ENCODE assay signal across 8 mouse cellular contexts in genomic region chr19:6279481-6280144, GRCm38 (mm10). TPM values are rescaled to one million over a fixed set of nuclear protein-coding genes. Genes with fewer than 3 reads are reported as not detected.
DNase-seq lines count a peak whose midpoint lies in the region; ATAC-seq and TF ChIP-seq lines count a peak whose summit lies in the region.

No protein-coding gene starts in this region.

- H3K36me3 ChIP-seq in lung, embryonic 14.5 days (ENCODE audit: insufficient read depth): peaks cover 47% of the 10 kb centered on the region
- peaks cover 2% of the 10 kb centered on the region; the same call in 1 of the 2 replicates for H3K36me3 ChIP-seq in forebrain, embryonic 11.5 days (ENCODE audit: control insufficient read depth, insufficient read depth, low read length)
- H3K36me3 ChIP-seq in intestine, postnatal 0 days (ENCODE audit: control insufficient read depth, insufficient read depth): peaks cover 29% of the 10 kb centered on the region
- peaks cover 46% of the 10 kb centered on the region for H3K36me3 ChIP-seq in neural tube, embryonic 13.5 days

- peak overlapping the region; percentile 97 for H3K4me2 ChIP-seq in lung, embryonic 14.5 days
- no peak overlapping the region for H3K4me2 ChIP-seq in forebrain, embryonic 11.5 days (ENCODE audit: low read depth, low read length, severe bottlenecking)
- peak overlapping the region; percentile 83 for H3K4me2 ChIP-seq in intestine, postnatal 0 days (replicated peaks; ENCODE audit: low read depth)
- H3K4me2 ChIP-seq in neural tube, embryonic 13.5 days: peak overlapping the region; percentile 78

- no peak for ATAC-seq in lung, embryonic 14.5 days (ENCODE audit: insufficient read depth)
- ATAC-seq in forebrain, embryonic 11.5 days (replicated peaks; ENCODE audit: low FRiP score): no peak
- no peak for ATAC-seq in intestine, postnatal 0 days
- ATAC-seq in neural tube, embryonic 13.5 days (ENCODE audit: low read depth): no peak
- no peak for ATAC-seq in megakaryocyte-erythroid progenitor cell, adult 5-6 weeks (replicated peaks; ENCODE audit: low FRiP score, low TSS enrichment, poor library complexity, severe bottlenecking)

- 87% methylated on average over 6 of the region's 6 CpGs for WGBS in lung, embryonic 14.5 days
- 93% methylated on average over 6 of the region's 6 CpGs for WGBS in forebrain, embryonic 11.5 days
- 69% methylated on average over 6 of the region's 6 CpGs for WGBS in intestine, postnatal 0 days
- WGBS in neural tube, embryonic 13.5 days: 81% methylated on average over 6 of the region's 6 CpGs

- H3K9ac ChIP-seq in lung, embryonic 14.5 days: 0 out of 2 replicates have a peak overlapping the region, but pooled peaks have one; percentile 81
- no peak overlapping the region for H3K9ac ChIP-seq in forebrain, embryonic 11.5 days (ENCODE audit: low read length)
- peak overlapping the region; percentile 54; the same call in 1 of the 2 replicates for H3K9ac ChIP-seq in intestine, postnatal 0 days (ENCODE audit: low read depth, low read length)
- H3K9ac ChIP-seq in neural tube, embryonic 13.5 days: peak overlapping the region; percentile 92

- no peaks in the 10 kb centered on the region for H3K27me3 ChIP-seq in lung, embryonic 14.5 days (ENCODE audit: insufficient read depth, low read length)
- H3K27me3 ChIP-seq in forebrain, embryonic 11.5 days (ENCODE audit: control insufficient read depth, insufficient read depth, low read length): no peaks in the 10 kb centered on the region
- no peaks in the 10 kb centered on the region for H3K27me3 ChIP-seq in intestine, postnatal 0 days (replicated peaks; ENCODE audit: control insufficient read depth, insufficient read depth, low read length)
- H3K27me3 ChIP-seq in neural tube, embryonic 13.5 days: no peaks in the 10 kb centered on the region

- TF ChIP-seq CTCF in lung, embryonic 14.5 days (IDR thresholded peaks at IDR 0.05; ENCODE audit: low read depth): no peak
- TF ChIP-seq CTCF in intestine, postnatal 0 days (IDR thresholded peaks at IDR 0.05; ENCODE audit: low read depth): no peak

- no peak for DNase-seq in lung, embryonic 14.5 days
- no peak for DNase-seq in lung, adult 18-20 months
- no peak for DNase-seq in forebrain, embryonic 11.5 days (ENCODE audit: low spot score)
- no peak for DNase-seq in layer of hippocampus, adult 11-12 months (ENCODE audit: low spot score)
- DNase-seq in cerebellum, adult 9-10 months: no peak

- H3K9me3 ChIP-seq in lung, embryonic 14.5 days (ENCODE audit: low read depth, low read length): no peaks in the 10 kb centered on the region
- H3K9me3 ChIP-seq in forebrain, embryonic 11.5 days (ENCODE audit: control insufficient read depth, low read length): no peaks in the 10 kb centered on the region
- no peaks in the 10 kb centered on the region for H3K9me3 ChIP-seq in intestine, postnatal 0 days (ENCODE audit: control insufficient read depth)
- H3K9me3 ChIP-seq in neural tube, embryonic 13.5 days: no peaks in the 10 kb centered on the region

- peak overlapping the region; percentile 38; the same call in 1 of the 2 replicates for H3K27ac ChIP-seq in lung, embryonic 14.5 days (ENCODE audit: low read depth)
- peak overlapping the region; percentile 13; the same call in 1 of the 2 replicates for H3K27ac ChIP-seq in forebrain, embryonic 11.5 days (ENCODE audit: low read depth, low read length)
- H3K27ac ChIP-seq in intestine, postnatal 0 days (ENCODE audit: low read depth, low read length): peak overlapping the region; percentile 88
- no peak overlapping the region for H3K27ac ChIP-seq in neural tube, embryonic 13.5 days (replicated peaks)

- peak overlapping the region; percentile 81; the same call in 1 of the 2 replicates for H3K4me3 ChIP-seq in lung, embryonic 14.5 days (ENCODE audit: low read depth, low read length)
- no peak overlapping the region; the same call in 1 of the 2 replicates for H3K4me3 ChIP-seq in forebrain, embryonic 11.5 days (ENCODE audit: low read depth, low read length)
- peak overlapping the region; percentile 90 for H3K4me3 ChIP-seq in intestine, postnatal 0 days (ENCODE audit: low read depth, low read length)
- peak overlapping the region; percentile 93 for H3K4me3 ChIP-seq in neural tube, embryonic 13.5 days

- peaks cover 11% of the 10 kb centered on the region; the same call in 1 of the 2 replicates for H3K4me1 ChIP-seq in lung, embryonic 14.5 days (ENCODE audit: insufficient read depth)
- H3K4me1 ChIP-seq in forebrain, embryonic 11.5 days (replicated peaks; ENCODE audit: control insufficient read depth, insufficient read depth, low read length): peaks cover 18% of the 10 kb centered on the region
- H3K4me1 ChIP-seq in intestine, postnatal 0 days (replicated peaks; ENCODE audit: control insufficient read depth, insufficient read depth, low read length): 0 out of 2 replicates have a peak, but pooled peaks cover 21% of the 10 kb centered on the region
- H3K4me1 ChIP-seq in neural tube, embryonic 13.5 days (replicated peaks): peaks cover 50% of the 10 kb centered on the region

RNA-seq across cellular contexts. Expression of gene Ehd1, which starts 3.1 kb away (rescaled TPM):
- 50.3 and 53.2 TPM in 2 replicates for polyA plus RNA-seq in lung, embryonic 14.5 days (2014; fragmentation: Nextera tagmentation; extraction: Ambion mirVana)
- polyA plus RNA-seq in forebrain, embryonic 11.5 days (2014; fragmentation: Nextera tagmentation; extraction: Ambion mirVana): 72.6 and 74.2 TPM in 2 replicates
- polyA plus RNA-seq in intestine, postnatal 0 days (2015; fragmentation: Nextera tagmentation; extraction: Ambion mirVana): 177 and 201 TPM in 2 replicates
- 85.5 and 101 TPM in 2 replicates for polyA plus RNA-seq in neural tube, embryonic 13.5 days (2015; fragmentation: Nextera tagmentation; extraction: Ambion mirVana)
- total RNA-seq in megakaryocyte-erythroid progenitor cell, adult 5-6 weeks (2014; fragmentation: Nextera tagmentation): 50.0 and 60.7 TPM in 2 replicates
- 26.7 and 62.5 TPM in 2 replicates for total RNA-seq in megakaryocyte-erythroid progenitor cell, adult 5-6 weeks (2017)

RNA-seq across cellular contexts. Expression of gene Cdc42bpg, which starts 26.6 kb away (rescaled TPM):
- polyA plus RNA-seq in lung, embryonic 14.5 days (2014; fragmentation: Nextera tagmentation; extraction: Ambion mirVana): 0.82 and 1.2 TPM in 2 replicates
- 0.55 TPM in 2 replicates for polyA plus RNA-seq in forebrain, embryonic 11.5 days (2014; fragmentation: Nextera tagmentation; extraction: Ambion mirVana)
- 1.8 and 2.3 TPM in 2 replicates for polyA plus RNA-seq in intestine, postnatal 0 days (2015; fragmentation: Nextera tagmentation; extraction: Ambion mirVana)
- 0.26 and 0.57 TPM in 2 replicates for polyA plus RNA-seq in neural tube, embryonic 13.5 days (2015; fragmentation: Nextera tagmentation; extraction: Ambion mirVana)
- 3.4 and 4.4 TPM in 2 replicates for total RNA-seq in megakaryocyte-erythroid progenitor cell, adult 5-6 weeks (2014; fragmentation: Nextera tagmentation)
- total RNA-seq in megakaryocyte-erythroid progenitor cell, adult 5-6 weeks (2017): 3.1 and 3.7 TPM in 2 replicates

RNA-seq across cellular contexts. Expression of gene Atg2a, which starts 38.1 kb away (rescaled TPM):
- polyA plus RNA-seq in lung, embryonic 14.5 days (2014; fragmentation: Nextera tagmentation; extraction: Ambion mirVana): 11.9 and 13.0 TPM in 2 replicates
- 12.3 and 14.6 TPM in 2 replicates for polyA plus RNA-seq in forebrain, embryonic 11.5 days (2014; fragmentation: Nextera tagmentation; extraction: Ambion mirVana)
- 3.6 and 4.0 TPM in 2 replicates for polyA plus RNA-seq in intestine, postnatal 0 days (2015; fragmentation: Nextera tagmentation; extraction: Ambion mirVana)
- 11.6 and 11.8 TPM in 2 replicates for polyA plus RNA-seq in neural tube, embryonic 13.5 days (2015; fragmentation: Nextera tagmentation; extraction: Ambion mirVana)
- 22.6 and 30.2 TPM in 2 replicates for total RNA-seq in megakaryocyte-erythroid progenitor cell, adult 5-6 weeks (2014; fragmentation: Nextera tagmentation)
- total RNA-seq in megakaryocyte-erythroid progenitor cell, adult 5-6 weeks (2017): 5.8 and 11.8 TPM in 2 replicates

RNA-seq across cellular contexts. Expression of gene Ppp2r5b, which starts 43.9 kb away (rescaled TPM):
- 16.4 and 19.3 TPM in 2 replicates for polyA plus RNA-seq in lung, embryonic 14.5 days (2014; fragmentation: Nextera tagmentation; extraction: Ambion mirVana)
- 41.4 and 45.6 TPM in 2 replicates for polyA plus RNA-seq in forebrain, embryonic 11.5 days (2014; fragmentation: Nextera tagmentation; extraction: Ambion mirVana)
- 15.2 and 17.1 TPM in 2 replicates for polyA plus RNA-seq in intestine, postnatal 0 days (2015; fragmentation: Nextera tagmentation; extraction: Ambion mirVana)
- polyA plus RNA-seq in neural tube, embryonic 13.5 days (2015; fragmentation: Nextera tagmentation; extraction: Ambion mirVana): 103 and 111 TPM in 2 replicates
- total RNA-seq in megakaryocyte-erythroid progenitor cell, adult 5-6 weeks (2014; fragmentation: Nextera tagmentation): 10.9 and 24.0 TPM in 2 replicates
- total RNA-seq in megakaryocyte-erythroid progenitor cell, adult 5-6 weeks (2017): 8.6 and 10.3 TPM in 2 replicates

RNA-seq across cellular contexts. Expression of gene Gpha2, which starts 53.4 kb away (rescaled TPM):
- 0.54 and 0.78 TPM in 2 replicates for polyA plus RNA-seq in lung, embryonic 14.5 days (2014; fragmentation: Nextera tagmentation; extraction: Ambion mirVana)
- 0.65 TPM in 1 of 2 replicates, not detected in the other for polyA plus RNA-seq in forebrain, embryonic 11.5 days (2014; fragmentation: Nextera tagmentation; extraction: Ambion mirVana)
- polyA plus RNA-seq in intestine, postnatal 0 days (2015; fragmentation: Nextera tagmentation; extraction: Ambion mirVana): 0.26 and 0.34 TPM in 2 replicates
- 0.72 TPM in 1 of 2 replicates, not detected in the other for polyA plus RNA-seq in neural tube, embryonic 13.5 days (2015; fragmentation: Nextera tagmentation; extraction: Ambion mirVana)
- total RNA-seq in megakaryocyte-erythroid progenitor cell, adult 5-6 weeks (2014; fragmentation: Nextera tagmentation): not detected in 2 replicates
- not detected in 2 replicates for total RNA-seq in megakaryocyte-erythroid progenitor cell, adult 5-6 weeks (2017)
